Mouse (Mus musculus) neural tube, embryonic 11.5 days (tissue): ENCODE data around the gene Kcnn1. TPM values are rescaled to one million over a fixed set of nuclear protein-coding genes. Genes with fewer than 3 reads are reported as not detected.

Experiments
- ATAC-seq: fragments of 200-750 bp; cut with Nextera tagmentation; 2 replicates; pipeline ENCODE4 v1.8.0; 2017; ENCODE audit warnings: moderate number of reproducible peaks, mild to moderate bottlenecking, moderate TSS enrichment, moderate library complexity; ENCODE audit not compliant: insufficient read depth, low FRiP score, low TSS enrichment
- DNase-seq: peaks from one replicate; pipeline ENCODE4 v3.0.0-alpha.2; 2015; ENCODE audit warnings: low spot score
- H3K27ac ChIP-seq: fragments of 300-500 bp; sonication (generic); 2 replicates; pipeline ENCODE4 v1.5.1; 2014; ENCODE audit warnings: low read depth, mild to moderate bottlenecking, low read length
- H3K27me3 ChIP-seq: fragments of 300-500 bp; sonication (generic); 2 replicates; pipeline ENCODE4 v1.6.1; 2014; ENCODE audit warnings: mild to moderate bottlenecking, low read length, mixed read lengths; ENCODE audit not compliant: control insufficient read depth, insufficient read depth
- H3K36me3 ChIP-seq: fragments of 300-500 bp; sonication (generic); 2 replicates; pipeline ENCODE4 v1.6.1; 2014; ENCODE audit warnings: mild to moderate bottlenecking, low read length, moderate library complexity, mixed read lengths; ENCODE audit not compliant: control insufficient read depth, insufficient read depth
- H3K4me1 ChIP-seq: fragments of 300-500 bp; sonication (generic); 2 replicates; pipeline ENCODE4 v1.6.1; 2014; ENCODE audit warnings: low read length, mixed read lengths; ENCODE audit not compliant: control insufficient read depth, insufficient read depth
- H3K4me2 ChIP-seq: fragments of 300-500 bp; sonication (generic); 2 replicates; pipeline ENCODE4 v1.6.1; 2014; ENCODE audit warnings: low read depth, mild to moderate bottlenecking, moderate library complexity
- H3K4me3 ChIP-seq: fragments of 300-500 bp; sonication (generic); 2 replicates; pipeline ENCODE4 v1.5.1; 2014; ENCODE audit warnings: low read depth, low read length
- H3K9ac ChIP-seq: fragments of 300-500 bp; sonication (generic); 2 replicates; pipeline ENCODE4 v1.6.1; 2014; ENCODE audit warnings: mild to moderate bottlenecking, low read length
- H3K9me3 ChIP-seq: fragments of 300-500 bp; sonication (generic); 2 replicates; pipeline ENCODE4 v1.6.1; 2016; ENCODE audit warnings: low read length; ENCODE audit not compliant: control insufficient read depth
- WGBS: fragments of 180-500 bp; shearing (Covaris S2); extraction: QIAGEN DNeasy Blood & Tissue Kit; methylation state at CpG from one replicate; pipeline ENCODE4 v1.1.7; 2014; 5-methylcytosine and 5-hydroxymethylcytosine counted together
- polyA plus RNA-seq: library from polyadenylated mRNA; unstranded; fragments of >200 nt; fragmentation: Nextera tagmentation; extraction: Ambion mirVana; gene quantifications from 2 replicates; pipeline ENCODE4 v1.2.1, GENCODE M21; 2014

The Kcnn1 gene
- polyA plus RNA-seq, 1 experiment from 2014 or later: 14.1 TPM

- Histone ChIP-seq H3K27ac (peak overlapping the region; percentile 87), H3K36me3 (peaks cover 5% of the 10 kb centered on the region; the same call in 1 of the 2 replicates), H3K9me3 (no peaks in the 10 kb centered on the region), H3K4me3 (peak overlapping the region; percentile 56), H3K27me3 (peaks cover 17% of the 10 kb centered on the region), H3K9ac (peak overlapping the region; percentile 58), H3K4me2 (peak overlapping the region; percentile 96), H3K4me1 (peaks cover 40% of the 10 kb centered on the region)
- WGBS: under 1% methylated on average over 46 of the region's 46 CpGs
- DNase-seq: peak; percentile 100
- peak; percentile 76 for ATAC-seq
Measured at GRCm38 (mm10) chr8:70865350-70866000, 2.4 kb upstream of the Kcnn1 start.

GRCm38 (mm10) chr8:70864712-70865221 lies 1.7 kb upstream of the Kcnn1 start:
- Histone ChIP-seq H3K4me1 (peaks cover 40% of the 10 kb centered on the region), H3K9me3 (no peaks in the 10 kb centered on the region)

GRCm38 (mm10) chr8:70863956-70864711 lies 1.1 kb upstream of the Kcnn1 start:
- Histone ChIP-seq H3K9ac (peak overlapping the region; percentile 58), H3K4me1 (peaks cover 37% of the 10 kb centered on the region), H3K4me3 (peak overlapping the region; percentile 56), H3K9me3 (no peaks in the 10 kb centered on the region), H3K27ac (peak overlapping the region; percentile 83), H3K36me3 (peaks cover 5% of the 10 kb centered on the region; the same call in 1 of the 2 replicates), H3K27me3 (peaks cover 17% of the 10 kb centered on the region), H3K4me2 (peak overlapping the region; percentile 96)
- under 1% methylated on average over 46 of the region's 46 CpGs for WGBS
- DNase-seq (peak; percentile 73), ATAC-seq (no peak)

More at GRCm38 (mm10) chr8:70864712-70865221, 1.7 kb upstream of the Kcnn1 start:
- Histone ChIP-seq H3K27me3 (peaks cover 17% of the 10 kb centered on the region), H3K4me2 (peak overlapping the region; percentile 96), H3K9ac (peak overlapping the region; percentile 58), H3K4me3 (peak overlapping the region; percentile 56), H3K36me3 (peaks cover 5% of the 10 kb centered on the region; the same call in 1 of the 2 replicates), H3K27ac (peak overlapping the region; percentile 83)
- peak; percentile 7 for ATAC-seq
- DNase-seq: peak; percentile 70
- under 1% methylated on average over 24 of the region's 24 CpGs for WGBS

- 0 out of 2 replicates have a peak overlapping the region, but pooled peaks have one; percentile 2 for H3K9ac ChIP-seq
Measured at GRCm38 (mm10) chr8:70857516-70857915, 5.5 kb downstream of the Kcnn1 start.

GRCm38 (mm10) chr8:70856541-70857197 lies 6.4 kb downstream of the Kcnn1 start:
- Histone ChIP-seq H3K9ac (peak overlapping the region; percentile 43), H3K4me3 (peak overlapping the region; percentile 34), H3K4me2 (peak overlapping the region; percentile 83), H3K27me3 (peaks cover 4% of the 10 kb centered on the region; the same call in 1 of the 2 replicates), H3K4me1 (peaks cover 13% of the 10 kb centered on the region; the same call in 1 of the 2 replicates), H3K9me3 (no peaks in the 10 kb centered on the region), H3K27ac (no peak overlapping the region), H3K36me3 (no peaks in the 10 kb centered on the region)
- DNase-seq (peak; percentile 79), ATAC-seq (peak; percentile 82)
- WGBS: 8% methylated on average over 33 of the region's 33 CpGs

More at GRCm38 (mm10) chr8:70857516-70857915, 5.5 kb downstream of the Kcnn1 start:
- no peaks in the 10 kb centered on the region for H3K36me3 ChIP-seq
- WGBS: 16% methylated on average over 4 of the region's 4 CpGs
- no peak overlapping the region for H3K4me2 ChIP-seq
- H3K9me3 ChIP-seq: no peaks in the 10 kb centered on the region
- ATAC-seq (no peak), DNase-seq (no peak)
- H3K27me3 ChIP-seq: peaks cover 13% of the 10 kb centered on the region
- no peak overlapping the region for H3K4me3 ChIP-seq
- peaks cover 18% of the 10 kb centered on the region for H3K4me1 ChIP-seq
- H3K27ac ChIP-seq: no peak overlapping the region; the same call in 1 of the 2 replicates

GRCm38 (mm10) chr8:70856028-70856427 lies 7.0 kb downstream of the Kcnn1 start:
- 72% methylated on average over 5 of the region's 5 CpGs for WGBS
- DNase-seq (no peak), ATAC-seq (no peak)
- no peak overlapping the region for H3K4me2 ChIP-seq
- H3K27ac ChIP-seq: no peak overlapping the region
- H3K4me1 ChIP-seq: peaks cover 13% of the 10 kb centered on the region; the same call in 1 of the 2 replicates
- no peaks in the 10 kb centered on the region for H3K9me3 ChIP-seq
- H3K9ac ChIP-seq: no peak overlapping the region
- H3K27me3 ChIP-seq: no peaks in the 10 kb centered on the region
- no peak overlapping the region for H3K4me3 ChIP-seq
- H3K36me3 ChIP-seq: no peaks in the 10 kb centered on the region

- Histone ChIP-seq H3K9me3 (no peaks in the 10 kb centered on the region), H3K27me3 (no peaks in the 10 kb centered on the region), H3K4me1 (peaks cover 13% of the 10 kb centered on the region; the same call in 1 of the 2 replicates), H3K36me3 (no peaks in the 10 kb centered on the region), H3K4me3 (no peak overlapping the region), H3K9ac (no peak overlapping the region), H3K27ac (no peak overlapping the region), H3K4me2 (no peak overlapping the region)
- ATAC-seq (no peak), DNase-seq (no peak)
- WGBS: 78% methylated on average over 2 of the region's 2 CpGs
Measured at GRCm38 (mm10) chr8:70853863-70854262, 9.2 kb downstream of the Kcnn1 start.

GRCm38 (mm10) chr8:70852595-70853231 lies 10.3 kb downstream of the Kcnn1 start:
- Histone ChIP-seq H3K4me3 (no peak overlapping the region), H3K4me1 (peaks cover 6% of the 10 kb centered on the region; the same call in 1 of the 2 replicates), H3K36me3 (no peaks in the 10 kb centered on the region), H3K4me2 (no peak overlapping the region), H3K9me3 (no peaks in the 10 kb centered on the region), H3K9ac (no peak overlapping the region), H3K27me3 (no peaks in the 10 kb centered on the region), H3K27ac (no peak overlapping the region)
- ATAC-seq (no peak), DNase-seq (no peak)
- 91% methylated on average over 41 of the region's 41 CpGs for WGBS
